Comparison of ENCODE assay signal across 1 mouse cellular context in genomic region chr8:95059812-95060533, GRCm38 (mm10).
A peak's percentile ranks its signal among the peaks of the same experiment; 100 is the strongest.
TF ChIP-seq lines count a peak whose summit lies in the region.

No protein-coding gene starts in this region.

TF ChIP-seq in MEL, 35 proteins besides CTCF, POLR2A, EP300 and RAD21:
- TF ChIP-seq GATA1 (IDR thresholded peaks at IDR 0.05; ENCODE audit: low read depth, low read length) (peak; percentile 54), MAZ (IDR thresholded peaks at IDR 0.05; ENCODE audit: low read depth, low read length) (no peak), SIN3A (IDR thresholded peaks at IDR 0.05; ENCODE audit: low read length) (peak; percentile 18; the same call in 1 of the 2 replicates), USF1 (IDR thresholded peaks at IDR 0.05; ENCODE audit: low read depth, low read length) (no peak), MAX (IDR thresholded peaks at IDR 0.05; ENCODE audit: low read length) (no peak), TCF12 (IDR thresholded peaks at IDR 0.05; ENCODE audit: low read depth, low read length) (peak; percentile 48), HCFC1 (IDR thresholded peaks at IDR 0.05; ENCODE audit: low read depth, low read length) (0 out of 2 replicates have a peak, but pooled peaks have one; percentile 27), ETS1 (IDR thresholded peaks at IDR 0.05; ENCODE audit: low read depth, low read length) (peak; percentile 70)
